Comparison of ENCODE assay signal across 8 mouse cellular contexts in the genomic region with DNA sequence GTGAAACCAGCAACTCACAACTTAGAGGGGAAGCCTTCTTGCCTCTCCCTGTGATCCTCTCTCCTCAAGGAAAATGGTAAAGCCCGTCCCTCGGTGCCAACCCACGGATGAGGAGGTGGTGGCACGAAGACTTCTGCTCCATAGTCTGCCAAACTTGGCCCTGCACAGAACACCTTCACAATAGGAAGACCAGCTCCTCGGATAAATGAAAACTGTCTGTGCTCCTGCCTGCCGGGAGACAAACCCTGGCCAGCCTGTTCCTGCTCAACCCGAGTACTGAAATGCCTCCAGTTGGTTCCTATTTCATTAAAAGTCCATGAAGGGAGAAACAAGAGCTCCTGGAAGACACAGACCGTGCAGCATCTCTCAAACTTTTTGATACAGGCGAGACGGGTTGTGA. TPM values are rescaled to one million over a fixed set of nuclear protein-coding genes. Genes with fewer than 3 reads are reported as not detected.
DNase-seq lines count a peak whose midpoint lies in the region; ATAC-seq lines count a peak whose summit lies in the region.

No protein-coding gene starts in this region.

- H3K9me3 ChIP-seq in heart, embryonic 12.5 days (replicated peaks): no peaks in the 10 kb centered on the region
- no peaks in the 10 kb centered on the region for H3K9me3 ChIP-seq in embryonic facial prominence, embryonic 10.5 days
- no peaks in the 10 kb centered on the region for H3K9me3 ChIP-seq in hindbrain, embryonic 14.5 days (ENCODE audit: control insufficient read depth, low read length)
- H3K9me3 ChIP-seq in midbrain, embryonic 10.5 days (replicated peaks): no peaks in the 10 kb centered on the region

- peaks cover 18% of the 10 kb centered on the region for H3K4me1 ChIP-seq in heart, embryonic 12.5 days (replicated peaks)
- H3K4me1 ChIP-seq in embryonic facial prominence, embryonic 10.5 days: peaks cover 22% of the 10 kb centered on the region
- H3K4me1 ChIP-seq in hindbrain, embryonic 14.5 days (replicated peaks; ENCODE audit: control insufficient read depth, insufficient read depth, low read length): peaks cover 23% of the 10 kb centered on the region
- peaks cover 21% of the 10 kb centered on the region for H3K4me1 ChIP-seq in midbrain, embryonic 10.5 days

- no peak for DNase-seq in heart, postnatal 4 days
- no peak for DNase-seq in embryonic facial prominence, embryonic 10.5 days (ENCODE audit: low spot score)
- no peak for DNase-seq in hindbrain, embryonic 14.5 days (ENCODE audit: low spot score)
- DNase-seq in midbrain, embryonic 10.5 days (ENCODE audit: low spot score): no peak
- no peak for DNase-seq in urinary bladder, postnatal 36 days (ENCODE audit: low spot score in 2 of 2)
- no peak for DNase-seq in spleen, postnatal 14 days (ENCODE audit: low spot score in 2 of 2)
- DNase-seq in lung, postnatal 4 days: no peak

- H3K36me3 ChIP-seq in heart, embryonic 12.5 days: no peaks in the 10 kb centered on the region
- H3K36me3 ChIP-seq in embryonic facial prominence, embryonic 10.5 days (replicated peaks): no peaks in the 10 kb centered on the region
- H3K36me3 ChIP-seq in hindbrain, embryonic 14.5 days (replicated peaks; ENCODE audit: control insufficient read depth, insufficient read depth): no peaks in the 10 kb centered on the region
- no peaks in the 10 kb centered on the region for H3K36me3 ChIP-seq in midbrain, embryonic 10.5 days

- peak overlapping the region; percentile 74 for H3K9ac ChIP-seq in heart, embryonic 12.5 days
- peak overlapping the region; percentile 87 for H3K9ac ChIP-seq in hindbrain, embryonic 14.5 days

- WGBS in heart, embryonic 12.5 days: 66% methylated on average over 10 of the region's 10 CpGs
- WGBS in embryonic facial prominence, embryonic 10.5 days: 80% methylated on average over 10 of the region's 10 CpGs
- WGBS in hindbrain, embryonic 14.5 days: 70% methylated on average over 10 of the region's 10 CpGs
- WGBS in midbrain, embryonic 10.5 days: 79% methylated on average over 10 of the region's 10 CpGs

- peak overlapping the region; percentile 55 for H3K4me3 ChIP-seq in heart, embryonic 12.5 days
- peak overlapping the region; percentile 69 for H3K4me3 ChIP-seq in embryonic facial prominence, embryonic 10.5 days
- peak overlapping the region; percentile 59 for H3K4me3 ChIP-seq in hindbrain, embryonic 14.5 days (replicated peaks; ENCODE audit: low read length)
- H3K4me3 ChIP-seq in midbrain, embryonic 10.5 days: peak overlapping the region; percentile 65

- no peak for ATAC-seq in heart, embryonic 12.5 days (ENCODE audit: insufficient number of reproducible peaks, low FRiP score)
- ATAC-seq in hindbrain, embryonic 14.5 days (ENCODE audit: low FRiP score): no peak

- H3K27me3 ChIP-seq in heart, embryonic 12.5 days (replicated peaks): no peaks in the 10 kb centered on the region
- peaks cover 14% of the 10 kb centered on the region for H3K27me3 ChIP-seq in embryonic facial prominence, embryonic 10.5 days (replicated peaks; ENCODE audit: low read depth, poor library complexity, severe bottlenecking)
- no peaks in the 10 kb centered on the region for H3K27me3 ChIP-seq in hindbrain, embryonic 14.5 days (ENCODE audit: control insufficient read depth, insufficient read depth, low read length)
- peaks cover 7% of the 10 kb centered on the region; the same call in 1 of the 2 replicates for H3K27me3 ChIP-seq in midbrain, embryonic 10.5 days (ENCODE audit: low read depth, poor library complexity, severe bottlenecking)

- H3K4me2 ChIP-seq in heart, embryonic 12.5 days: peak overlapping the region; percentile 85
- peak overlapping the region; percentile 92 for H3K4me2 ChIP-seq in hindbrain, embryonic 14.5 days (replicated peaks)

- H3K27ac ChIP-seq in heart, embryonic 12.5 days (ENCODE audit: poor library complexity, severe bottlenecking): no peak overlapping the region
- H3K27ac ChIP-seq in embryonic facial prominence, embryonic 10.5 days (replicated peaks): no peak overlapping the region
- H3K27ac ChIP-seq in hindbrain, embryonic 14.5 days: peak overlapping the region; percentile 96
- H3K27ac ChIP-seq in midbrain, embryonic 10.5 days (replicated peaks): peak overlapping the region; percentile 88; the same call in 1 of the 2 replicates

RNA-seq across cellular contexts. Expression of gene Klhl3, which starts 1.2 kb away (rescaled TPM):
- polyA plus RNA-seq in heart, embryonic 12.5 days (2016; fragmentation: Nextera tagmentation; extraction: Ambion mirVana): 4.4 and 4.5 TPM in 2 replicates
- 1 to 10 TPM; 5.6 to 5.8 TPM for total RNA-seq in heart, postnatal 4 days (2021)
- 1.7 and 1.8 TPM in 2 replicates for polyA plus RNA-seq in embryonic facial prominence, embryonic 10.5 days (2016; fragmentation: Nextera tagmentation; extraction: Ambion mirVana)
- polyA plus RNA-seq in hindbrain, embryonic 14.5 days (2014; fragmentation: Nextera tagmentation; extraction: Ambion mirVana): 10.8 and 11.9 TPM in 2 replicates
- 2.1 and 2.9 TPM in 2 replicates for polyA plus RNA-seq in midbrain, embryonic 10.5 days (2016; fragmentation: Nextera tagmentation; extraction: Ambion mirVana)

RNA-seq across cellular contexts. Expression of gene Hnrnpa0, which starts 16.2 kb away (rescaled TPM):
- 21.6 and 21.8 TPM in 2 replicates for polyA plus RNA-seq in heart, embryonic 12.5 days (2016; fragmentation: Nextera tagmentation; extraction: Ambion mirVana)
- total RNA-seq in heart, postnatal 4 days (2021): 100 to 1,000 TPM; 191 to 196 TPM
- 44.5 and 52.5 TPM in 2 replicates for polyA plus RNA-seq in embryonic facial prominence, embryonic 10.5 days (2016; fragmentation: Nextera tagmentation; extraction: Ambion mirVana)
- polyA plus RNA-seq in hindbrain, embryonic 14.5 days (2014; fragmentation: Nextera tagmentation; extraction: Ambion mirVana): 50.2 and 56.9 TPM in 2 replicates
- 48.9 and 56.6 TPM in 2 replicates for polyA plus RNA-seq in midbrain, embryonic 10.5 days (2016; fragmentation: Nextera tagmentation; extraction: Ambion mirVana)

RNA-seq across cellular contexts. Expression of gene Idnk, which starts 45.3 kb away (rescaled TPM):
- polyA plus RNA-seq in heart, embryonic 12.5 days (2016; fragmentation: Nextera tagmentation; extraction: Ambion mirVana): 25.4 and 28.9 TPM in 2 replicates
- total RNA-seq in heart, postnatal 4 days (2021): 10 to 100 TPM; 16.7 to 17.6 TPM
- 43.2 and 43.3 TPM in 2 replicates for polyA plus RNA-seq in embryonic facial prominence, embryonic 10.5 days (2016; fragmentation: Nextera tagmentation; extraction: Ambion mirVana)
- polyA plus RNA-seq in hindbrain, embryonic 14.5 days (2014; fragmentation: Nextera tagmentation; extraction: Ambion mirVana): 53.4 and 63.2 TPM in 2 replicates
- 56.1 and 62.9 TPM in 2 replicates for polyA plus RNA-seq in midbrain, embryonic 10.5 days (2016; fragmentation: Nextera tagmentation; extraction: Ambion mirVana)

Comparison
In these comparisons a context has a peak if more than half of its experiments do, and no peak if none do; other contexts are left out.
1. H3K27ac ChIP-seq: peak in hindbrain, embryonic 14.5 days (single experiment) and midbrain, embryonic 10.5 days (single experiment); none in heart, embryonic 12.5 days (single experiment) and embryonic facial prominence, embryonic 10.5 days (single experiment).
2. Peak in every context shown above with its lines, with median percentiles within 50 percentile points of each other: H3K4me3 ChIP-seq.